Mouse (Mus musculus): ENCODE data around the gene Arhgap1.

Gene Arhgap1

GRCm38 (mm10) chr2:91701366-91701765 lies 51.7 kb downstream of the Arhgap1 start:
- no peak for DNase-seq

- DNase-seq: no peak
Measured at GRCm38 (mm10) chr2:91705736-91706135, 56.1 kb downstream of the Arhgap1 start.

GRCm38 (mm10) chr2:91706456-91706855 lies 56.8 kb downstream of the Arhgap1 start:
- DNase-seq: no peak

GRCm38 (mm10) chr2:91708361-91708760 lies 58.7 kb downstream of the Arhgap1 start:
- DNase-seq: no peak

- peak; percentile 94 for DNase-seq
Measured at GRCm38 (mm10) chr2:91710272-91711234, 60.9 kb downstream of the Arhgap1 start, which contains the start of the genes Atg13 and Harbi1. Atg13 (minus strand) TSS chr2:91710576. Harbi1 (plus strand) TSS chr2:91710852.

- DNase-seq: no peak
Measured at GRCm38 (mm10) chr2:91711256-91711925, 61.7 kb downstream of the Arhgap1 start.

- DNase-seq: no peak
Measured at GRCm38 (mm10) chr2:91714921-91715320, 65.3 kb downstream of the Arhgap1 start.

- DNase-seq: no peak
Measured at GRCm38 (mm10) chr2:91718276-91718675, 68.6 kb downstream of the Arhgap1 start.

Data from right cerebral cortex, postnatal 25 days (tissue).